ENCODE assay signal across 8 mouse cellular contexts in genomic region chr16:38087645-38088125, GRCm38 (mm10). TPM values are rescaled to one million over a fixed set of nuclear protein-coding genes. Genes with fewer than 3 reads are reported as not detected.
A peak's percentile ranks its signal among the peaks of the same experiment; 100 is the strongest.
DNase-seq lines count a peak whose midpoint lies in the region; ATAC-seq and TF ChIP-seq lines count a peak whose summit lies in the region.

No protein-coding gene starts in this region.

- no peaks in the 10 kb centered on the region for H3K27me3 ChIP-seq in liver, adult 2 months (ENCODE audit: control insufficient read depth, insufficient read depth, low read length)
- H3K27me3 ChIP-seq in hindbrain, embryonic 10.5 days (ENCODE audit: insufficient read depth, poor library complexity, severe bottlenecking) = no peaks in the 10 kb centered on the region
- H3K27me3 ChIP-seq in midbrain, embryonic 12.5 days = no peaks in the 10 kb centered on the region

- H3K4me1 ChIP-seq in liver, adult 2 months (ENCODE audit: control insufficient read depth, insufficient read depth, low read length) = 0 out of 2 replicates have a peak, but pooled peaks cover 3% of the 10 kb centered on the region
- peaks cover 15% of the 10 kb centered on the region for H3K4me1 ChIP-seq in hindbrain, embryonic 10.5 days (replicated peaks)
- peaks cover 10% of the 10 kb centered on the region for H3K4me1 ChIP-seq in midbrain, embryonic 12.5 days

- no peaks in the 10 kb centered on the region for H3K36me3 ChIP-seq in liver, adult 2 months (ENCODE audit: control insufficient read depth, insufficient read depth, low read length)
- H3K36me3 ChIP-seq in hindbrain, embryonic 10.5 days = peaks cover 3% of the 10 kb centered on the region; the same call in 1 of the 2 replicates
- no peaks in the 10 kb centered on the region for H3K36me3 ChIP-seq in midbrain, embryonic 12.5 days

- DNase-seq in liver, adult 2 months (ENCODE audit: extremely low read depth, low read depth, low spot score) = peak; percentile 68
- DNase-seq in liver = no peak
- peak; percentile 31 for DNase-seq in brain, adult 2 months (ENCODE audit: low read depth, low spot score)
- no peak for DNase-seq in hindbrain, embryonic 10.5 days (ENCODE audit: low spot score)
- no peak for DNase-seq in cerebellum, postnatal 36 days
- no peak for DNase-seq in left cerebral cortex, adult 11 months (ENCODE audit: low spot score)

- H3K9ac ChIP-seq in liver, adult 2 months (ENCODE audit: low read depth, low read length) = peak overlapping the region; percentile 87
- H3K9ac ChIP-seq in midbrain, embryonic 12.5 days (replicated peaks) = peak overlapping the region; percentile 88

- no peak for TF ChIP-seq POLR2A in liver, adult 2 months (IDR thresholded peaks at IDR 0.05; ENCODE audit: extremely low read depth, insufficient read depth, low read length)

- H3K79me2 ChIP-seq in liver, adult 2 months (ENCODE audit: control insufficient read depth, insufficient read depth, low read length) = peaks cover 6% of the 10 kb centered on the region; the same call in 1 of the 2 replicates

- H3K4me2 ChIP-seq in midbrain, embryonic 12.5 days (replicated peaks) = peak overlapping the region; percentile 66

- no peak for TF ChIP-seq CTCF in liver, adult 2 months (IDR thresholded peaks at IDR 0.05; ENCODE audit: low read depth, low read length)

- peak overlapping the region; percentile 80 for H3K4me3 ChIP-seq in liver, adult 2 months (ENCODE audit: insufficient read depth, low read depth, low read length)
- peak overlapping the region; percentile 96 for H3K4me3 ChIP-seq in hindbrain, embryonic 10.5 days
- H3K4me3 ChIP-seq in midbrain, embryonic 12.5 days = peak overlapping the region; percentile 57

- WGBS in liver, adult 2 months = 2% methylated on average over 11 of the region's 11 CpGs
- WGBS in hindbrain, embryonic 10.5 days = 6% methylated on average over 11 of the region's 11 CpGs
- 4% methylated on average over 11 of the region's 11 CpGs for WGBS in midbrain, embryonic 12.5 days

- H3K27ac ChIP-seq in liver, adult 2 months (replicated peaks; ENCODE audit: insufficient read depth, low read depth, low read length) = peak overlapping the region; percentile 95
- peak overlapping the region; percentile 99 for H3K27ac ChIP-seq in hindbrain, embryonic 10.5 days
- peak overlapping the region; percentile 100 for H3K27ac ChIP-seq in midbrain, embryonic 12.5 days (replicated peaks)

- no peaks in the 10 kb centered on the region for H3K9me3 ChIP-seq in hindbrain, embryonic 10.5 days
- H3K9me3 ChIP-seq in midbrain, embryonic 12.5 days = no peaks in the 10 kb centered on the region

- ATAC-seq in midbrain, embryonic 12.5 days (ENCODE audit: low FRiP score, low read depth) = no peak
- ATAC-seq in activated CD4-positive, CD25-positive, alpha-beta regulatory T cell, adult 4 months = no peak

RNA-seq across cellular contexts. Expression of gene Gsk3b, which starts 1.1 kb away (rescaled TPM):
- total RNA-seq in liver, adult 2 months (2014; rRNA removed) = 11.8 and 13.4 TPM in 2 replicates
- polyA plus RNA-seq in liver, adult 2 months (2012; rRNA removed) = 4.8 and 5.8 TPM in 2 replicates
- polyA plus RNA-seq in hindbrain, embryonic 10.5 days (2016; fragmentation: Nextera tagmentation; extraction: Ambion mirVana) = 73.9 and 84.1 TPM in 2 replicates
- 145 and 156 TPM in 2 replicates for polyA plus RNA-seq in midbrain, embryonic 12.5 days (2016; fragmentation: Nextera tagmentation; extraction: Ambion mirVana)
- polyA plus RNA-seq in activated CD4-positive, CD25-positive, alpha-beta regulatory T cell, adult 4 months (2017; shearing (Covaris generic)) = 10 to 100 TPM; 45.3 to 51.2 TPM

Comparison
In these comparisons a context has a peak if more than half of its experiments do, and no peak if none do; other contexts are left out.
1. DNase-seq: peak in liver, adult 2 months (single experiment) and brain, adult 2 months (single experiment); none in liver (single experiment), hindbrain, embryonic 10.5 days (single experiment), cerebellum, postnatal 36 days (0 of 2) and left cerebral cortex, adult 11 months (single experiment).
2. Peak in every context shown above with its lines, with median percentiles within 50 percentile points of each other: H3K27ac ChIP-seq and H3K4me3 ChIP-seq.